Mouse (Mus musculus): ENCODE data around the gene Elane. TPM values are rescaled to one million over a fixed set of nuclear protein-coding genes. Genes with fewer than 3 reads are reported as not detected.

Gene Elane
- polyA plus RNA-seq, 1 experiment from 2014 or later: not detected

GRCm38 (mm10) chr10:79873715-79874289 lies 12.2 kb upstream of the Elane start:
- ATAC-seq: peak; percentile 53
- H3K27me3 ChIP-seq (ENCODE audit: control insufficient read depth, insufficient read depth, low read depth, low read length): no peaks in the 10 kb centered on the region
- H3K36me3 ChIP-seq (ENCODE audit: control insufficient read depth, insufficient read depth, low read length): peaks cover 6% of the 10 kb centered on the region; the same call in 1 of the 2 replicates
- peaks cover 36% of the 10 kb centered on the region for H3K4me1 ChIP-seq (ENCODE audit: control insufficient read depth, insufficient read depth, low read length)
- H3K4me2 ChIP-seq (ENCODE audit: low read length): peak overlapping the region; percentile 97
- peak overlapping the region; percentile 90 for H3K27ac ChIP-seq (ENCODE audit: low read length)
- H3K9me3 ChIP-seq (replicated peaks; ENCODE audit: control insufficient read depth, low read length, poor library complexity, severe bottlenecking): no peaks in the 10 kb centered on the region
- peak overlapping the region; percentile 50 for H3K4me3 ChIP-seq (ENCODE audit: low read depth, low read length)
- H3K9ac ChIP-seq (ENCODE audit: low read depth, low read length): peak overlapping the region; percentile 75
- WGBS: 0% methylated on average over 20 of the region's 26 CpGs

- Histone ChIP-seq H3K36me3 (ENCODE audit: control insufficient read depth, insufficient read depth, low read length) (peaks cover 6% of the 10 kb centered on the region; the same call in 1 of the 2 replicates), H3K9ac (ENCODE audit: low read depth, low read length) (peak within 1 kb of the TSS; percentile 75), H3K4me2 (ENCODE audit: low read length) (peak within 1 kb of the TSS; percentile 97), H3K27me3 (ENCODE audit: control insufficient read depth, insufficient read depth, low read depth, low read length) (no peaks in the 10 kb centered on the region), H3K4me3 (ENCODE audit: low read depth, low read length) (peak within 1 kb of the TSS; percentile 50), H3K9me3 (replicated peaks; ENCODE audit: control insufficient read depth, low read length, poor library complexity, severe bottlenecking) (no peaks in the 10 kb centered on the region), H3K4me1 (ENCODE audit: control insufficient read depth, insufficient read depth, low read length) (peaks cover 30% of the 10 kb centered on the region), H3K27ac (ENCODE audit: low read length) (peak within 1 kb of the TSS; percentile 90)
- ATAC-seq: peak; percentile 93
- under 1% methylated on average over 45 of the region's 57 CpGs for WGBS
Measured at GRCm38 (mm10) chr10:79874290-79874862, 11.7 kb upstream of the Elane start, which contains the start of the genes Prtn3 and Plppr3. TSS of gene Prtn3 (plus strand) at chr10:79874476. TSS of gene Plppr3 (minus strand) at chr10:79874634.

GRCm38 (mm10) chr10:79877174-79877573 lies 8.9 kb upstream of the Elane start:
- 60% methylated on average over 1 of the region's 1 CpGs for WGBS
- H3K27me3 ChIP-seq (ENCODE audit: control insufficient read depth, insufficient read depth, low read depth, low read length): peaks cover 2% of the 10 kb centered on the region; the same call in 1 of the 2 replicates
- no peak overlapping the region for H3K4me2 ChIP-seq (ENCODE audit: low read length)
- ATAC-seq: no peak
- no peak overlapping the region for H3K4me3 ChIP-seq (ENCODE audit: low read depth, low read length)
- no peak overlapping the region for H3K9ac ChIP-seq (ENCODE audit: low read depth, low read length)
- no peak overlapping the region for H3K27ac ChIP-seq (ENCODE audit: low read length)
- H3K4me1 ChIP-seq (ENCODE audit: control insufficient read depth, insufficient read depth, low read length): peaks cover 17% of the 10 kb centered on the region
- H3K9me3 ChIP-seq (replicated peaks; ENCODE audit: control insufficient read depth, low read length, poor library complexity, severe bottlenecking): no peaks in the 10 kb centered on the region
- H3K36me3 ChIP-seq (ENCODE audit: control insufficient read depth, insufficient read depth, low read length): no peaks in the 10 kb centered on the region

- Histone ChIP-seq H3K9me3 (replicated peaks; ENCODE audit: control insufficient read depth, low read length, poor library complexity, severe bottlenecking) (no peaks in the 10 kb centered on the region), H3K9ac (ENCODE audit: low read depth, low read length) (no peak overlapping the region), H3K27ac (ENCODE audit: low read length) (no peak overlapping the region), H3K4me1 (ENCODE audit: control insufficient read depth, insufficient read depth, low read length) (peaks cover 11% of the 10 kb centered on the region), H3K4me3 (ENCODE audit: low read depth, low read length) (no peak overlapping the region), H3K27me3 (ENCODE audit: control insufficient read depth, insufficient read depth, low read depth, low read length) (peaks cover 2% of the 10 kb centered on the region; the same call in 1 of the 2 replicates), H3K36me3 (ENCODE audit: control insufficient read depth, insufficient read depth, low read length) (no peaks in the 10 kb centered on the region), H3K4me2 (ENCODE audit: low read length) (no peak overlapping the region)
- ATAC-seq: no peak
- 37% methylated on average over 12 of the region's 12 CpGs for WGBS
Measured at GRCm38 (mm10) chr10:79877757-79878156, 8.3 kb upstream of the Elane start.

- H3K9ac ChIP-seq (ENCODE audit: low read depth, low read length): no peak overlapping the region
- peaks cover 6% of the 10 kb centered on the region; the same call in 1 of the 2 replicates for H3K27me3 ChIP-seq (ENCODE audit: control insufficient read depth, insufficient read depth, low read depth, low read length)
- no peak for ATAC-seq
- no peak overlapping the region for H3K27ac ChIP-seq (ENCODE audit: low read length)
- WGBS: 39% methylated on average over 3 of the region's 3 CpGs
- no peak overlapping the region for H3K4me2 ChIP-seq (ENCODE audit: low read length)
- H3K36me3 ChIP-seq (ENCODE audit: control insufficient read depth, insufficient read depth, low read length): no peaks in the 10 kb centered on the region
- H3K4me1 ChIP-seq (ENCODE audit: control insufficient read depth, insufficient read depth, low read length): peaks cover 11% of the 10 kb centered on the region
- no peak overlapping the region for H3K4me3 ChIP-seq (ENCODE audit: low read depth, low read length)
- no peaks in the 10 kb centered on the region for H3K9me3 ChIP-seq (replicated peaks; ENCODE audit: control insufficient read depth, low read length, poor library complexity, severe bottlenecking)
Measured at GRCm38 (mm10) chr10:79879527-79879926, 6.5 kb upstream of the Elane start.

- Histone ChIP-seq H3K27ac (ENCODE audit: low read length) (no peak overlapping the region), H3K4me1 (ENCODE audit: control insufficient read depth, insufficient read depth, low read length) (peaks cover under 1% of the 10 kb centered on the region; the same call in 1 of the 2 replicates), H3K4me3 (ENCODE audit: low read depth, low read length) (no peak overlapping the region), H3K4me2 (ENCODE audit: low read length) (no peak overlapping the region), H3K36me3 (ENCODE audit: control insufficient read depth, insufficient read depth, low read length) (no peaks in the 10 kb centered on the region), H3K27me3 (ENCODE audit: control insufficient read depth, insufficient read depth, low read depth, low read length) (peaks cover 6% of the 10 kb centered on the region; the same call in 1 of the 2 replicates), H3K9ac (ENCODE audit: low read depth, low read length) (no peak overlapping the region), H3K9me3 (replicated peaks; ENCODE audit: control insufficient read depth, low read length, poor library complexity, severe bottlenecking) (no peaks in the 10 kb centered on the region)
- no peak for ATAC-seq
- 20% methylated on average over 9 of the region's 9 CpGs for WGBS
Measured at GRCm38 (mm10) chr10:79880721-79881120, 5.3 kb upstream of the Elane start.

GRCm38 (mm10) chr10:79881981-79882380 lies 4.1 kb upstream of the Elane start:
- no peak overlapping the region for H3K4me3 ChIP-seq (ENCODE audit: low read depth, low read length)

GRCm38 (mm10) chr10:79883297-79884084 lies 2.6 kb upstream of the Elane start:
- H3K36me3 ChIP-seq (ENCODE audit: control insufficient read depth, insufficient read depth, low read length): no peaks in the 10 kb centered on the region
- 14% methylated on average over 22 of the region's 22 CpGs for WGBS
- H3K27ac ChIP-seq (ENCODE audit: low read length): no peak overlapping the region
- no peaks in the 10 kb centered on the region for H3K4me1 ChIP-seq (ENCODE audit: control insufficient read depth, insufficient read depth, low read length)
- no peak overlapping the region for H3K4me2 ChIP-seq (ENCODE audit: low read length)
- peak; percentile 18; the same call in 1 of the 2 replicates for ATAC-seq
- H3K9me3 ChIP-seq (replicated peaks; ENCODE audit: control insufficient read depth, low read length, poor library complexity, severe bottlenecking): no peaks in the 10 kb centered on the region
- peaks cover 6% of the 10 kb centered on the region; the same call in 1 of the 2 replicates for H3K27me3 ChIP-seq (ENCODE audit: control insufficient read depth, insufficient read depth, low read depth, low read length)
- H3K4me3 ChIP-seq (ENCODE audit: low read depth, low read length): no peak overlapping the region
- no peak overlapping the region for H3K9ac ChIP-seq (ENCODE audit: low read depth, low read length)

More at GRCm38 (mm10) chr10:79881981-79882380, 4.1 kb upstream of the Elane start:
- Histone ChIP-seq H3K4me2 (ENCODE audit: low read length) (peak overlapping the region; percentile 2; the same call in 1 of the 2 replicates), H3K9me3 (replicated peaks; ENCODE audit: control insufficient read depth, low read length, poor library complexity, severe bottlenecking) (no peaks in the 10 kb centered on the region), H3K27ac (ENCODE audit: low read length) (no peak overlapping the region), H3K27me3 (ENCODE audit: control insufficient read depth, insufficient read depth, low read depth, low read length) (peaks cover 6% of the 10 kb centered on the region; the same call in 1 of the 2 replicates), H3K9ac (ENCODE audit: low read depth, low read length) (no peak overlapping the region), H3K36me3 (ENCODE audit: control insufficient read depth, insufficient read depth, low read length) (no peaks in the 10 kb centered on the region), H3K4me1 (ENCODE audit: control insufficient read depth, insufficient read depth, low read length) (no peaks in the 10 kb centered on the region)
- 7% methylated on average over 22 of the region's 22 CpGs for whole genome bisulfite sequencing
- ATAC-seq: peak; percentile 34; the same call in 1 of the 2 replicates

Data from midbrain, embryonic 16.5 days (tissue).